Mouse (Mus musculus) thymus, adult 2 months (tissue): ENCODE measurements around the gene Gm38392.

Experiments used
- CTCF ChIP-seq: fragments of 200-500 bp; IDR thresholded peaks from 2 replicates; pipeline ENCODE4 v1.5.1; 2012; ENCODE audit warnings: mild to moderate bottlenecking, control low read depth, low read length, moderate library complexity, borderline replicate concordance; ENCODE audit not compliant: control insufficient read depth, poor library complexity, insufficient read depth; ENCODE audit errors: extremely low read depth
- POLR2A ChIP-seq: fragments of 200-500 bp; IDR thresholded peaks from 2 replicates; pipeline ENCODE4 v1.6.1; 2012; ENCODE audit warnings: mild to moderate bottlenecking, low read length, control low read depth, moderate library complexity; ENCODE audit not compliant: control insufficient read depth, poor library complexity, insufficient read depth; ENCODE audit errors: extremely low read depth

DNA sequence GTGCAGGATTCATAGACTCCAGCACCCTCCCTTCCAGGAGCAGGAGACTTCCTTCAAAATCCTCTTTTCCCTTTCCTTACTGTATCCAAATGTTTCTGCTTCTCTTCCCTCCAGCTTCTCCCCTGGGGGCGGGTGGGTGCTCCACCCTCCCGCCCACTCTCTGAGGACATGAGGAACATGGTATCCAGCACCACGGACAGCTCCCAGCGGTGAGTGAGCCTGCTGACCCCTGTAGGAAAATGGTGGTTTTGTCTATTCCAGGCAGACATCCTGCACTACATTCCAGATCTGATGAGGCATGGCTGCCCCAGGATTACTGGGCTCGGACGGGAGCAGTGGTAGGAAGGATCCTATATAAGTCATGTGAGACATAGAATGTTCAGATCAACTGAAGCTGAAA is 66.2 kb downstream of the Gm38392 start:
- no peak for TF ChIP-seq CTCF
- TF ChIP-seq POLR2A: no peak
